Mouse (Mus musculus): ENCODE measurements at regions not wholly inside any gene's neighbourhood (a gene's known extent, or its start where the extent isn't known, plus 50 kb on each side); places are given as distances from the start of the nearest gene placed in this dataset.
A peak's percentile ranks its signal among the peaks of the same experiment; 100 is the strongest.

DNA sequence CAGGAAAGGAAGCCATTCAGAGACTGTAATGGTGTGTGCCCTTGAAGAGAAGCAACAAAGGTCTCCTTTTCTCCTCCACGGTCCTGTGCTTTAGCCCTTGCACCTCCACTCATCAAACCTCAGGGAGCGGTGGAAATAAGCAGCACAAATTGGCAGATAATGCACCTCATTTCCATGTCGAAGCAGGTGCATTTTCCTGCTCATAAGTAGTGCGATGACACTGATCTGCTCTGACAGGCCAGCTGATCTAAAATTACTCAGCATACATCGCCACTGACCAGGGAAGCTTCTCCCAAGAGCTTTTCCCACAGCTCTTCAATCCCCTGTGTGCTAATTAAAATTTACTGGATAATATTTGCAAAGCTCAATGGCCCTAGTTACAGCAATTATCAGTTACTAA lies 182.9 kb downstream of the Olfr1505 start:
- Histone ChIP-seq H3K9me3 (ENCODE audit: control insufficient read depth, low read length) (no peaks in the 10 kb centered on the region), H3K4me2 (replicated peaks; ENCODE audit: low read depth, low read length) (no peak overlapping the region), H3K4me3 (ENCODE audit: low read length) (no peak overlapping the region), H3K9ac (ENCODE audit: low read depth, low read length) (no peak overlapping the region), H3K27ac (ENCODE audit: low read depth, low read length) (no peak overlapping the region), H3K4me1 (ENCODE audit: control insufficient read depth, insufficient read depth, low read length) (no peaks in the 10 kb centered on the region), H3K27me3 (ENCODE audit: control insufficient read depth, insufficient read depth, low read length) (no peaks in the 10 kb centered on the region), H3K36me3 (ENCODE audit: control insufficient read depth, insufficient read depth, low read length) (no peaks in the 10 kb centered on the region)
- no peak for ATAC-seq (ENCODE audit: low FRiP score, low TSS enrichment)
- 86% methylated on average over 5 of the region's 5 CpGs for WGBS

DNA sequence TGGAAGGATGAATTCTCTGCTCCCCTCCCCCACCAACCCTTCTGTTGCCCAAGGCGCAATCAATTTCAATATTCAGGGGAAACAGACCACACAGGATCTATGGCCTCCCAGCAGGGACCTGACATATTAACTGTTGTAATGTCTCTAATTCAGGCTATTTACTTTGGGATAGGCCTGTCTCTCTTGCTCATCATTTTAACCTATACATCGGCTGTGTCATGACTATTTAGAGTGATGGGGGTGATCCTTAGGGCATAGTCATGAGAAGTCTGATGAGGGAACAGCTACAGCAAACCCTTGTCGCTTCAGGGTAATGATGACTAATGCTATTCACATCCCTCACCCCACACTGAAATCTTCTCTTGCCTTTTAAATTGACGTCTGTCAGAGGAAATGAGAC lies 195.8 kb downstream of the Olfr1505 start:
- WGBS = 52% methylated on average over 4 of the region's 4 CpGs
- Histone ChIP-seq H3K4me2 (replicated peaks; ENCODE audit: low read depth, low read length) (no peak overlapping the region), H3K9ac (ENCODE audit: low read depth, low read length) (no peak overlapping the region), H3K4me1 (ENCODE audit: control insufficient read depth, insufficient read depth, low read length) (no peaks in the 10 kb centered on the region), H3K9me3 (ENCODE audit: control insufficient read depth, low read length) (no peaks in the 10 kb centered on the region), H3K27me3 (ENCODE audit: control insufficient read depth, insufficient read depth, low read length) (no peaks in the 10 kb centered on the region), H3K4me3 (ENCODE audit: low read length) (no peak overlapping the region), H3K27ac (ENCODE audit: low read depth, low read length) (no peak overlapping the region), H3K36me3 (ENCODE audit: control insufficient read depth, insufficient read depth, low read length) (no peaks in the 10 kb centered on the region)
- no peak for ATAC-seq (ENCODE audit: low FRiP score, low TSS enrichment)

DNA sequence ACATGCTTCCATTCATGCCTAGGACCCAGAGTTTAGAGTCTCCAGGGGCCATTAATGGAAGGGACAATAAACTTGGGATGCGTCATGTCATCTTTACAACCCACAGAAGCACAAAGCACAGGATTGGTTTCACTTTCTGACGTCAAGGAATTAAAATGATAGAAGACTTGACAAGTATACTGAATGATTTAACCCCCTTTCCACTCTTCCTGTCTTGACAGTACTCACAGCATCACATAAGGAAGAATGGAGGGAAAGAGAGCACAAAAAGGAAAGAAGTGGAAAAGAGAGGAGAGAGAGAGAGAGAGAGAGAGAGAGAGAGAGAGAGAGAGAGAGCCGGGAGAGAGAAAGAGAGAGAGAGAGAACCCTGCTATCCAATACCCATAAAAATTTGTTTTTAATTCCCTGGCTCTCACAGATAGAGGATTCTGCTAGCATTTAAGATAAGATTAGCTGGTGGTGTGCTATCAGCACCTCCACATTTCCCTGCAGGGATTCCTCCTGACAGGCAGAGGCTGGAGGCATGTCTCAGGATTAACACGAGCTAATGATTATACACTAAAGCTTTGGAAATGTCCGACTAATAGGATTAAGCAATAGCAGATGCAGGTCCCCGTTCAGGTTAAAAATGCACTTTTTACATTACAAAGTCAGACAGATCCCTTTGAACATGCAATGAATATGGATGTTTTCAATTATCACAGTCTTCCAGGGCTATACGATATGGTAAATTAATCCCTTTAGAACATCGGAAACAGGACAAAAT lies 210.2 kb downstream of the Olfr1505 start:
- Histone ChIP-seq H3K4me3 (ENCODE audit: low read length) (no peak overlapping the region), H3K27ac (ENCODE audit: low read depth, low read length) (no peak overlapping the region), H3K9ac (ENCODE audit: low read depth, low read length) (no peak overlapping the region), H3K4me1 (ENCODE audit: control insufficient read depth, insufficient read depth, low read length) (no peaks in the 10 kb centered on the region), H3K9me3 (ENCODE audit: control insufficient read depth, low read length) (no peaks in the 10 kb centered on the region), H3K27me3 (ENCODE audit: control insufficient read depth, insufficient read depth, low read length) (no peaks in the 10 kb centered on the region), H3K4me2 (replicated peaks; ENCODE audit: low read depth, low read length) (no peak overlapping the region), H3K36me3 (ENCODE audit: control insufficient read depth, insufficient read depth, low read length) (no peaks in the 10 kb centered on the region)
- no peak for ATAC-seq (ENCODE audit: low FRiP score, low TSS enrichment)
- 24% methylated on average over 8 of the region's 8 CpGs for WGBS

DNA sequence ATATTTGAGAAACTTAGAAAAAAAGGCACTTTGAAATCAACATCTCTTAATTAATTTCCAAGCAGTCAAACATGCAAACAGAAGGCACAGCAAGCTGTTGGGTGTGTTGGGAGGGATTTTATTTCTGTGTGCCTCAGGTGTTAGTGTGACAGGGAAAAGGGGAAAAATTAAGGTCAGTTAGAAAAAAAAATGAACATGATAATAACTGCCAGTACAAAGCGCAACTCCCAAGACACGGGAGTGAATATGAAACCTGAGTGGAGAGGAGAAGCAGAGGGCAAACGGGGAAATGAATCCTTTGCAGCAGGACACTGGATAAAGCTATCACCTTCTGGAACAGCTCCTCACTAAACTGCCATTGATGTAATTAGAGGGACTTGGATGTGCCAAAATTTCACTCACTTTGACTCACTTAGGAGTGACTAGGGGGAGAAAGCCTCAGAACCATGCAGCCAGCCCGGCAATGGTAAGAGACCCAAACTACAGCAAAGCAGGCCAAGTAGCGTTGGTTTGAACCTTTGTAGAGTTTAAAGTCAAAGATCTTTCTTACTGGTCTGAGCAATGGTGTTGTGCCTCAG lies 211.0 kb downstream of the Olfr1505 start:
- no peak overlapping the region for H3K4me2 ChIP-seq (replicated peaks; ENCODE audit: low read depth, low read length)
- H3K9me3 ChIP-seq (ENCODE audit: control insufficient read depth, low read length) = no peaks in the 10 kb centered on the region
- H3K4me3 ChIP-seq (ENCODE audit: low read length) = no peak overlapping the region
- no peak for ATAC-seq (ENCODE audit: low FRiP score, low TSS enrichment)
- no peak overlapping the region for H3K9ac ChIP-seq (ENCODE audit: low read depth, low read length)
- 43% methylated on average over 5 of the region's 5 CpGs for WGBS
- no peaks in the 10 kb centered on the region for H3K36me3 ChIP-seq (ENCODE audit: control insufficient read depth, insufficient read depth, low read length)
- H3K27ac ChIP-seq (ENCODE audit: low read depth, low read length) = no peak overlapping the region
- no peaks in the 10 kb centered on the region for H3K4me1 ChIP-seq (ENCODE audit: control insufficient read depth, insufficient read depth, low read length)
- no peaks in the 10 kb centered on the region for H3K27me3 ChIP-seq (ENCODE audit: control insufficient read depth, insufficient read depth, low read length)

DNA sequence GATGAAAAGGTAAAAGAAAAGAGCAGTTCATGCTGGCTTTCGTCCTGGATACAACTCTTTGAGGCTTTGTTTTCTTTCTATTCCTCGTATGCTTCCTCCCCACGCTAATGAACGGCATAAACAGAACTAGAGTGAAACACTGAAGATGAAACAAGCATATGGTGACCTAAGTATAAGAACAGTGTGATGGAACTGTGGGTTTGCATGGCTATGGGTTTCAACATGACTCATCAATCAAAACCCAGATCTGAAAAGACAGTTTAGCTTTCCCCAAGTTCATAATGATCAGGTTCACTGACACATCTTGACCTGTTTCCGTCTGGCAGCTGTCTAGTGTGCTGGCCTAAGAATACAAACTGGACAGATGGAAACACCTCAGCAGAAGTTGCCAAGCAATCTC lies 211.7 kb downstream of the Olfr1505 start:
- H3K27ac ChIP-seq (ENCODE audit: low read depth, low read length) = no peak overlapping the region

DNA sequence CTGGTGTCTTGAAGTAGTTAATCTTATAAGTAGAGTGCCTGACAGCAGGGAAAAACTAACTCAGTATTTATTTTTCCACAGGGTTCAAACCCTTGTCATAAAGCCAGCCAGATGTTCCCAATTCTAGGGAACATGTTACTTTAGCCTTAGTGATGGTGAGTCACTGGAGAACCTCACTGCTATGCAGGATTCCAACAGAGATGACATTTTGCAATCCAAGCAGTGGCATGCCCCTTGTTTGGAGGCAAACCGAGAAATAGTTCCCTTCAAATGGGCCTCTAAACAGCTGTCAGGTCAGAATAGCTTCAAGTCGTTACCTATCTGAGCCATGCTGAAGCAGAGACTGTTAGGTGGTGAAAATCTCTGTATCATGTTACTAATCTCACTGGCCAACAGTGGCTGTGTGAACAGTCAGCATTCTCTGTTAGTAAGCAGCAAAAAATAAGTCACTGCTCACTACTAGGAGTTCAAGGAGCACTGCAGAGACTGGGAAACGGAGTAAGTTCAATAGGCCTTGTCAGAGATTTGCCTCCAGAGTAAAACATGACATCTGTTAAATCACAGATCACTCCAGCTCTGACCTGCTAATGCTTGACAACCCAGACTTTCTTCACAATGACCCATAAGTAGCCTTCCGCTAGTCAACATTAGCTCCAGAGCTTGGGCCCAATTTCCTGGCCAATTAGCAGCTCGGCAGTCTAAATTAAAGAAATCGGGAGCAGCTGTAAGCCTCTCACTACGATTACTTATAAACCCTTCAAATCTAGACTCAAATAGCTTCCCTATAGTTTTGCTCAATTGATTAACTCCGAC lies 215.3 kb downstream of the Olfr1505 start:
- no peak overlapping the region for H3K27ac ChIP-seq (ENCODE audit: low read depth, low read length)
- H3K9me3 ChIP-seq (ENCODE audit: control insufficient read depth, low read length) = no peaks in the 10 kb centered on the region
- ATAC-seq (ENCODE audit: low FRiP score, low TSS enrichment) = peak; percentile 52
- no peak overlapping the region for H3K9ac ChIP-seq (ENCODE audit: low read depth, low read length)
- no peak overlapping the region for H3K4me2 ChIP-seq (replicated peaks; ENCODE audit: low read depth, low read length)
- no peaks in the 10 kb centered on the region for H3K4me1 ChIP-seq (ENCODE audit: control insufficient read depth, insufficient read depth, low read length)
- no peak overlapping the region for H3K4me3 ChIP-seq (ENCODE audit: low read length)
- no peaks in the 10 kb centered on the region for H3K36me3 ChIP-seq (ENCODE audit: control insufficient read depth, insufficient read depth, low read length)
- H3K27me3 ChIP-seq (ENCODE audit: control insufficient read depth, insufficient read depth, low read length) = no peaks in the 10 kb centered on the region
- 35% methylated on average over 8 of the region's 8 CpGs for WGBS

More for the DNA sequence above, 211.7 kb downstream of the Olfr1505 start:
- no peaks in the 10 kb centered on the region for H3K36me3 ChIP-seq (ENCODE audit: control insufficient read depth, insufficient read depth, low read length)
- no peak overlapping the region for H3K9ac ChIP-seq (ENCODE audit: low read depth, low read length)
- H3K27me3 ChIP-seq (ENCODE audit: control insufficient read depth, insufficient read depth, low read length) = no peaks in the 10 kb centered on the region
- H3K9me3 ChIP-seq (ENCODE audit: control insufficient read depth, low read length) = no peaks in the 10 kb centered on the region
- ATAC-seq (ENCODE audit: low FRiP score, low TSS enrichment) = no peak
- no peak overlapping the region for H3K4me2 ChIP-seq (replicated peaks; ENCODE audit: low read depth, low read length)
- WGBS = 62% methylated on average over 5 of the region's 5 CpGs
- no peak overlapping the region for H3K4me3 ChIP-seq (ENCODE audit: low read length)
- no peaks in the 10 kb centered on the region for H3K4me1 ChIP-seq (ENCODE audit: control insufficient read depth, insufficient read depth, low read length)

DNA sequence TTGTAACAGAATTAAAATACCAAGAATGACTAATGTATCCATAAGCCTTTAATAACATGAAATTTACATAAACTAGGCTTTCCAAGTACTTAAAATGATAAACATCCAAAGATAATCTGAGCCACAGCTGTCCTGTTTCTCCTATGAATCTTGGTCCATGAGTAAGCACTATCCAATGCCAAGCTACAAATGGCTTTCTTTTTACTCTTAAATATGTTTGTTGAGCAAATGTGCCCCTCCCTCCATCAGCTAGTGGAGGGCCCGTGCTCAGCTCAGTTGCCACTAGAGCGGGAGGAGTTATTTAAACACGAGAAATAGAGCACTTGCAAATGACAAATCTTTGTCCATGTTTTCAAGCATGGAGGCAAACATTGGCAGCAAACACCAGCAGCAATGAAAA lies 247.9 kb downstream of the Olfr1505 start:
- no peaks in the 10 kb centered on the region for H3K27me3 ChIP-seq (ENCODE audit: control insufficient read depth, insufficient read depth, low read length)
- no peak overlapping the region for H3K4me2 ChIP-seq (replicated peaks; ENCODE audit: low read depth, low read length)
- ATAC-seq (ENCODE audit: low FRiP score, low TSS enrichment) = no peak
- 39% methylated on average over 3 of the region's 3 CpGs for WGBS
- no peak overlapping the region for H3K4me3 ChIP-seq (ENCODE audit: low read length)
- H3K9me3 ChIP-seq (ENCODE audit: control insufficient read depth, low read length) = no peaks in the 10 kb centered on the region
- peaks cover 4% of the 10 kb centered on the region; the same call in 1 of the 2 replicates for H3K4me1 ChIP-seq (ENCODE audit: control insufficient read depth, insufficient read depth, low read length)
- no peaks in the 10 kb centered on the region for H3K36me3 ChIP-seq (ENCODE audit: control insufficient read depth, insufficient read depth, low read length)
- no peak overlapping the region for H3K27ac ChIP-seq (ENCODE audit: low read depth, low read length)
- H3K9ac ChIP-seq (ENCODE audit: low read depth, low read length) = no peak overlapping the region

DNA sequence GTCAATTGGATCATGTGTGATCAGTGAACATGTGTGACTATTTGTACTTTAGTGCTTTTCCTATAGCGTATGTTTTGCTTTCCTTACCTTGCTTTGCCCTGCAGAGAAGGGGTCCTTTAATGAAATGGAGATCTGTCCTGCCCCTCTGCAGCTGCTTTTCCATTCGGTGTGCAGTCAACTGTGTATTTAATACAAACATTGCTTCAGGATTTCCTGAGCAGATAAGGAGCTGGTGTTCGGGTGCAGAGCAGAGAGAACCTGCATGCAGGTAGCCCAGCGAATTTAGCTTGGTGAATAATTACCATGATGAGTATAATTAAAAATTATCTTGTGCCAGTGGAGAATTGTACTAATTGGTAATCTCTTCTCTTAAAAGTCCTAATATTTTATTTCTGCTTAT lies 249.4 kb downstream of the Olfr1505 start:
- Histone ChIP-seq H3K36me3 (ENCODE audit: control insufficient read depth, insufficient read depth, low read length) (no peaks in the 10 kb centered on the region), H3K4me2 (replicated peaks; ENCODE audit: low read depth, low read length) (no peak overlapping the region), H3K4me1 (ENCODE audit: control insufficient read depth, insufficient read depth, low read length) (peaks cover 4% of the 10 kb centered on the region; the same call in 1 of the 2 replicates), H3K27ac (ENCODE audit: low read depth, low read length) (no peak overlapping the region), H3K27me3 (ENCODE audit: control insufficient read depth, insufficient read depth, low read length) (no peaks in the 10 kb centered on the region), H3K4me3 (ENCODE audit: low read length) (no peak overlapping the region), H3K9ac (ENCODE audit: low read depth, low read length) (no peak overlapping the region), H3K9me3 (ENCODE audit: control insufficient read depth, low read length) (no peaks in the 10 kb centered on the region)
- ATAC-seq (ENCODE audit: low FRiP score, low TSS enrichment) = peak; percentile 62; the same call in 1 of the 2 replicates
- 24% methylated on average over 4 of the region's 4 CpGs for WGBS

DNA sequence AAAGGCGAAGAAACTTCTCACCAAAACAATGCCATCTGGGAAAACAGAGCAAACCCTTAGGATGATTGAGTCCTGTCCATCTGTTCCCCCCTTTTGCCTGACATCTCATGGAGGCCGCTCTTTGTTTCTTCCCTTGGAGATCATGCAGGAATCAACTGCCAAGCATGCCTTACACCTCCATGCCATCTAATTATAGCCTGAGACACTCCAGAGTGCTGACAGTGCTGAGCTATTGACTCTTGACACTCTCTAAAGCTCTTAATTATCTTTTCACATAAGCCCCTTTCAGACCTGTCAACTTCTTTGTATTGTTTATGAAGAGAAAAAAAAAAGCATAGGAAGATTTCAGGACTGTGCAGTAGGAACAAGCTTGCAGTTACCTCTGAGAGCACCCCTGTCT lies 252.4 kb downstream of the Olfr1505 start:
- Histone ChIP-seq H3K4me1 (ENCODE audit: control insufficient read depth, insufficient read depth, low read length) (peaks cover 4% of the 10 kb centered on the region; the same call in 1 of the 2 replicates), H3K36me3 (ENCODE audit: control insufficient read depth, insufficient read depth, low read length) (no peaks in the 10 kb centered on the region), H3K4me2 (replicated peaks; ENCODE audit: low read depth, low read length) (no peak overlapping the region), H3K27ac (ENCODE audit: low read depth, low read length) (no peak overlapping the region), H3K9ac (ENCODE audit: low read depth, low read length) (no peak overlapping the region), H3K4me3 (ENCODE audit: low read length) (no peak overlapping the region), H3K27me3 (ENCODE audit: control insufficient read depth, insufficient read depth, low read length) (no peaks in the 10 kb centered on the region), H3K9me3 (ENCODE audit: control insufficient read depth, low read length) (no peaks in the 10 kb centered on the region)
- 57% methylated on average over 2 of the region's 2 CpGs for WGBS
- no peak for ATAC-seq (ENCODE audit: low FRiP score, low TSS enrichment)
